Mouse (Mus musculus): ENCODE measurements around the gene Tnfrsf25.

DNA sequence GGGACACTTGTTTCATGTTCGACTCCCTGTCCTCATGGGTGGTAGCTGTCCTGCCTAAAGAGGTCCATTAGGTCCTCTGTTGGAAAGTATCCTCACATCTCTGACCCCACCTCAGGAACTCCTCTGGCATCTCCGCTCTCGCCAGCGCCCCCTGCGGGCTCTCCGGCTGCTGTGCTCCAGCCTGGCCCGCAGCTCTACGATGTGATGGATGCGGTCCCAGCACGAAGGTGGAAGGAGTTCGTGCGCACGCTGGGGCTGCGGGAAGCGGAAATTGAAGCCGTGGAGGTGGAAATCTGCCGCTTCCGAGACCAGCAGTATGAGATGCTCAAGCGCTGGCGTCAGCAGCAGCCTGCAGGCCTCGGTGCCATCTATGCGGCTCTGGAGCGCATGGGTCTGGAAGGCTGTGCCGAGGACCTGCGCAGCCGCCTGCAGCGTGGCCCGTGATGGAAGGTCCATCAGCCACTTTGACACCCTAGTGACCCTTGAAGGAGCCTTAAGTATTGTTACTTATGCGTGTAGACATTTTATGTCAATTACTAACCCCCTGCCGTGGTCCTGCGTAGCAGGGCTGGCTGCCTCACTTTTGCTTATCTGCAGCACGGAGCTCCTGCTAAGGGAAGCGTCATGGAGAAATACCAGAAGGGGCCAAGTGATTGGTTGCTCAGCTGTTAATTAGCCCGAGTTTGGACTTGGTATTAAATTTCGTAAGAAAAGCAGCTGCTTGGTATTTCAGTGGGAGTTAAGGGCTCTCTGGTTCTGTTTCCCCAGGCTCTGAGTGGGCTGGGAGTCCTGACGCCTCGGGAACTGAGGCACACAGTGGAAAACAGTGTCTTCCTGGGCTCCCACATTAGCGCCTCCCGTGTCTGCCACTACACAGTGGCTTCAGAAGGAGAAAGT lies 3.9 kb downstream of the Tnfrsf25 start:
- TF ChIP-seq GATA1 (IDR thresholded peaks at IDR 0.05; ENCODE audit: borderline replicate concordance, low read length) (no peak), FLI1 (IDR thresholded peaks at IDR 0.05; ENCODE audit: low read length) (no peak)

All from megakaryocyte, embryonic 14.5 days (primary cell).